Mouse (Mus musculus) embryonic stem cell, embryonic (primary cell): ENCODE results near the gene Itgav.

ENCODE experiments used
- CTCF ChIA-PET, 4 experiments: fragments of 300-600 bp in 2 of 4; fragments of 350-600 bp in 2 of 4; sonication (Branson Sonifier 250); formaldehyde crosslinking; loops; one replicate each; lab custom pipeline; 2022; ENCODE audit warnings: inconsistent platforms in 2 of 4; lab: Charles Lee
- POLR2A ChIA-PET, 4 experiments: fragments of 300-600 bp in 2 of 4; fragments of 350-600 bp in 2 of 4; sonication (Branson Sonifier 250); formaldehyde crosslinking; loops; one replicate each; lab custom pipeline; 2022; ENCODE audit warnings: antibody characterized with exemption in 4 of 4, inconsistent platforms in 1 of 4; lab: Charles Lee

The Itgav gene

DNA sequence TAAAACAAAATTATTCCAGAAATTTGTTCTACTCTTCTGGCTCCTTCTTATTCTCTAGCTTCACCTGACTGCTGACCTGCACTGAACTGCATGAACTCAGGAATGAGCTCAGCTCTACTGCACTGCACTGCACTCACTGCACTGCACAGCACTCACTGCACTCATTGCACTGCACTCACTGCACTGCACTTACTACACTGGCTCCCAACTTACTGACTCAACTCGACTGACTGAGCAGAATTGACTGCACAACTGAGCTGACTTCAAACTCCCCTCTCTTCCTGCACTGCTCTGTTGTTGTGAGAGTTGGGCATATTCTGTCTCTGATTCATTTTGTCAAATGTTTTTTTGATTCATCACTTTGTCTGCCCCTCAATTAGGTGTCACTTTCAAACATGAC is 24.9 kb upstream of the Itgav start:
- ChIA-PET CTCF (interaction anchor here in 2 of 4 experiments (0.6 to 1.2 kb wide), 5 partner anchors 11 to 1931 kb away, joined by 3 to 5 read pairs (median 4); no protein-coding TSS in a partner anchor), POLR2A (no interaction called here)

GRCm38 (mm10) chr2:83700667-83701066 is 23.5 kb upstream of the Itgav start:
- CTCF ChIA-PET: interaction anchor here in 1 of 4 experiments (0.8 to 1.4 kb wide), 2 partner anchors 9 to 24 kb away, joined by 4 to 6 read pairs; partner anchors contain the start of gene Itgav
- POLR2A ChIA-PET: interaction anchor here in 3 of 4 experiments (0.5 to 2.8 kb wide), 8 partner anchors 8 to 689 kb away, joined by 3 to 44 read pairs (median 5); partner anchors contain the start of gene Itgav (in 2 of the 3)

DNA sequence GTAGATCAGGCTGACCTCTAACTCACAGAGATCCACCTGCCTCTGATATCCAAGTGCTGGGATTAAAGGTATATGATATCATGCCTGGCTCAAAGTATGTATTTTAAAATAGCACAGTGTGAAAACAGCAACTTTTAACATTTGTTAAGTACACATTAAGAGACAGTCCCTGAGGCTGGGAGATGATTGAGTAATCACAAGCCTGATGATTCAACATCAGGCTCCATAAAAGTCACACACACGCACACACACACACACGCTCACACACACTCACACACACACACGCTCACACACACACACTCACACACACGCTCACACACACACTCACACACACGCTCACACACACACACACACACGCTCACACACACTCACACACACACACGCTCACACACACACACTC is 21.8 kb upstream of the Itgav start:
- ChIA-PET POLR2A (interaction anchor here in 2 of 4 experiments (0.7 to 2.8 kb wide), 6 partner anchors 8 to 22 kb away, joined by 5 to 44 read pairs (median 8); partner anchors contain the start of gene Itgav (in 2 of the 2)), CTCF (no interaction called here)

GRCm38 (mm10) chr2:83705580-83706158 is 18.5 kb upstream of the Itgav start:
- POLR2A ChIA-PET: interaction anchor here in 2 of 4 experiments (1.0 to 3.1 kb wide), 5 partner anchors 10 to 19 kb away, joined by 3 to 11 read pairs (median 5); partner anchors contain the start of gene Itgav (in 1 of the 2)
- CTCF ChIA-PET: interaction anchor here in 1 of 4 experiments (0.6 kb wide), 2 partner anchors 66 kb away, joined by 5 read pairs; no protein-coding TSS in a partner anchor

DNA sequence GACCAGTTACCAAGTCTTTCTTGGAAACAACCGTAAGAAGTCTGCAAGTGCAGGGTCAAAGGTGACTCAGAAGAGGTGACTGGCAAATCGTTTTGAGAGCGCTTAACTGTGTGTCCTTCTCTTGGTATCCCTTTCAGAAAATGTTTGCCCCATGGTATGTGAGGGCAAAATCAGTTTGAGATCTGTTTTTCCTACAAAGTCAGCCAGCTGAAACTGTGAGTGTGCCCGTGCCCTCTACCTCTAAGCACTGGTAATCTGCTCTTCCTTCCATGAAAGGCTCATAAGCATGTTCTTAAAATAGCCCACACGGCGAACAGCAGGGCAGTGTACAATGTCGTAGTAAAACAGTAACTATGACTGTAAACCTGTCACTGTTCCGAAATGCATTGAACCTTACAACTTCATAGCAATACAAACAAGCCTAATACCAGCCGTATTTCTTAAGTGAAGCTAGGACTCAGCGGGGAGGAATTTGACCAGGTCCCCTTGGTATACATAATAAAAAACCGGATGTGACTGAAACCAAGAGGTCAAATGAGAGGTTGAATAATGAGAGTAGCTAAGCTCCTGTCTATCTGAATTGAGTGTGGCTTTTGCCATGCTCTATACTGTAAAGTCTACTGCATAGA is 14.2 kb upstream of the Itgav start:
- POLR2A ChIA-PET: interaction anchor here (0.7 to 4.1 kb wide), 34 partner anchors 8 to 1032 kb away, joined by 3 to 38 read pairs (median 4); partner anchors contain the start of genes Itgav (in 2 of the 4) and Zc3h15 (in 2 of the 4)

DNA sequence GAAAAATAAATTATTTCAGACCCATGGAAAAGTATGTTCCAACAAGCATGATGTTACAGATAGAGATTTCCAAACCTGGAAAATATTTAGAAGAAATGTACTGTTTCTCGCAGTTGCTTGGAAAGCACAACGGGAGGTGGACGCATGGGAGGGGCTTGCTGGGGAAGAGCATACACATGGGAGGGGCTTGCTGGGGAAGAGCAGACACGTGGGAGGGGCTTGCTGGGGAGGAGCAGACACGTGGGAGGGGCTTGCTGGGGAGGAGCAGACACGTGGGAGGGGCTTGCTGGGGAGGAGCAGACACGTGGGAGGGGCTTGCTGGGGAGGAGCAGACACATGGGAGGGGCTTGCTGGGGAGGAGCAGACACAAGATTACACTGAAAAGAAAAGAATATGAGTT is 10.9 kb upstream of the Itgav start:
- POLR2A ChIA-PET: interaction anchor here in 3 of 4 experiments (0.6 to 1.3 kb wide), 10 partner anchors 12 to 922 kb away, joined by 3 to 13 read pairs (median 4); no protein-coding TSS in a partner anchor
- CTCF ChIA-PET: interaction anchor here in 1 of 4 experiments (0.7 kb wide), 1 partner anchor 58 kb away, joined by 5 read pairs; no protein-coding TSS in a partner anchor

More for the DNA sequence above, 14.2 kb upstream of the Itgav start:
- CTCF ChIA-PET: interaction anchor here in 3 of 4 experiments (0.5 to 1.0 kb wide), 4 partner anchors 9 to 89 kb away, joined by 3 to 5 read pairs (median 4); no protein-coding TSS in a partner anchor

- CTCF ChIA-PET: interaction anchor here in 1 of 4 experiments (0.7 kb wide), 2 partner anchors 17 to 57 kb away, joined by 5 to 10 read pairs; no protein-coding TSS in a partner anchor
These were observed 10.3 kb upstream of the Itgav start for GRCm38 (mm10) chr2:83713946-83714345.

GRCm38 (mm10) chr2:83714783-83715182 is 9.4 kb upstream of the Itgav start:
- POLR2A ChIA-PET: interaction anchor here (0.7 to 2.0 kb wide), 11 partner anchors 9 to 769 kb away, joined by 3 to 7 read pairs (median 5); partner anchors contain the start of gene Itgav (in 3 of the 4)
- CTCF ChIA-PET: no interaction called here

More at GRCm38 (mm10) chr2:83713946-83714345, 10.3 kb upstream of the Itgav start:
- POLR2A ChIA-PET: interaction anchor here (0.6 to 1.3 kb wide), 17 partner anchors 8 to 99 kb away, joined by 3 to 13 read pairs (median 3); partner anchors contain the start of genes Itgav (in 2 of the 4) and Fam171b (in 1 of the 4)

GRCm38 (mm10) chr2:83718341-83718740 is 5.9 kb upstream of the Itgav start:
- ChIA-PET POLR2A (interaction anchor here in 2 of 4 experiments (0.7 to 2.0 kb wide), 11 partner anchors 8 to 74 kb away, joined by 3 to 7 read pairs (median 4); partner anchors contain the start of gene Zc3h15 (in 2 of the 2)), CTCF (no interaction called here)

- POLR2A ChIA-PET: interaction anchor here in 2 of 4 experiments (0.6 to 2.0 kb wide), 5 partner anchors 8 to 97 kb away, joined by 3 to 10 read pairs (median 4); no protein-coding TSS in a partner anchor
- CTCF ChIA-PET: no interaction called here
These were observed 2.6 kb upstream of the Itgav start for GRCm38 (mm10) chr2:83721635-83722034.

DNA sequence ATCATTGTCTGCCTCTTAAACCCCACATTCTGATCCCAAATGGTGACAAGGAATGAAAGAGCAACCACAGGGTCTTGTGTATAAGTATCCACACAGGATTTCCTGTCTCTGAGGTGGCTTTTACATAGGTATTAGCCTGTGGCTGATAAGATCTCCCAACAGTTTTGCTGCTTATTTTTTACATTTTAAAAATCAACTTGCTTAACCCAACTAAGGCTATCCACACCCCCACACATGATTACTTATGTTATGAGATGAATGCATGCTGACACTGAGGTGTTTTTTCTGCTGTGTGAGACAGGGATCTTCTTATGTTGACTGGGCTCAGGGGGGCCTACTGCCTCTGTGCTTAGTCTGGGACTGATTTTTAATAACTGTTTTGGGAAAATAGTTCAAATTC is 1.3 kb upstream of the Itgav start:
- ChIA-PET CTCF (no interaction called here), POLR2A (no interaction called here)

- ChIA-PET CTCF (no interaction called here), POLR2A (interaction anchor here (0.8 to 6.5 kb wide), 17 partner anchors 8 to 79 kb away, joined by 3 to 44 read pairs (median 5); partner anchors contain the start of gene Zc3h15 (in 2 of the 4))
These were observed 851 bp upstream of the Itgav start for GRCm38 (mm10) chr2:83723346-83723745.

DNA sequence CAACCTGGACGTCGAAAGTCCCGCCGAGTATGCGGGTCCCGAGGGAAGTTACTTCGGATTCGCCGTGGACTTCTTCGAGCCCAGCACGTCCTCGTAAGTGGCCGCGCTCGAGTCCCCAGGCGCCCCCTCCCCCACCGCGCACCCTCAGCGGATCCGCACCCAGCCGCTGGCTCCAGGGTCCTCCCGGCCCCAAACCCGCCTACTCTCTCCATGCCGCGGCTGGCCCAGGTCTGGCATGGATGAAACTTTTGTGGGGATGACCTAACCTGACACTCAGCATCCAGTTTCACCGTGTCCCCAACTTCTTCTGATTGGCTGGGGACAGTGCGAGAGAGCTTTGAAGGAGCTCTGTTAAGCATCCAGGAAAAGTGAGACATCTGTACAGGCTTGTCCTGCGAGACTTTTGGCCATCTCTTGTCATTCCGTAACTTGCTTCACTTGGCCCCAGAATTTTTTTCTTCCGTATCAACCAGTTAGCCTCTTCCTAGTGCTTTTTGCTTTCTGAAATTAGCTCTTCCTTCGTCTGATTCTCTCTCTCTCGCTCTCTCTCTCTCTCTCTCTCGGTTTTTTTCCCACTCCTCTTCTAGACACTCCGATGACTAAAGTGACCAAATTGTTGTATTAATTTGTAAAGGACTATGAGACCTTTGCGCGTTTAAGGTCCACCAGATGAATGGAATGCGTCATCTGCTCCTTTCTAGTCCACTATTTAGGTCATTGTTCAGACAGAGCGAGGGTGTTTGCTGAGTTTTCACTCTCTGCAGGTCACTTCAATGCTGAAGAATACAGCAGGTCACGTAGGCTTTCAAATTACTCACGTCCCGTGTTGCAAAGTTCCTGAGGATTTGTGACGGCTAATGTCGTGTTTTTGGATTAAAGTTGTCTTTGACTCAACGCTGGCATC is 882 bp downstream of the Itgav start:
- ChIA-PET POLR2A (interaction anchor here in 3 of 4 experiments (0.5 to 6.5 kb wide), 23 partner anchors 8 to 81 kb away, joined by 3 to 44 read pairs (median 4); partner anchors contain the start of gene Zc3h15 (in 1 of the 3)), CTCF (interaction anchor here in 2 of 4 experiments (0.7 to 1.3 kb wide), 2 partner anchors 24 to 62 kb away, joined by 6 to 7 read pairs; no protein-coding TSS in a partner anchor)

DNA sequence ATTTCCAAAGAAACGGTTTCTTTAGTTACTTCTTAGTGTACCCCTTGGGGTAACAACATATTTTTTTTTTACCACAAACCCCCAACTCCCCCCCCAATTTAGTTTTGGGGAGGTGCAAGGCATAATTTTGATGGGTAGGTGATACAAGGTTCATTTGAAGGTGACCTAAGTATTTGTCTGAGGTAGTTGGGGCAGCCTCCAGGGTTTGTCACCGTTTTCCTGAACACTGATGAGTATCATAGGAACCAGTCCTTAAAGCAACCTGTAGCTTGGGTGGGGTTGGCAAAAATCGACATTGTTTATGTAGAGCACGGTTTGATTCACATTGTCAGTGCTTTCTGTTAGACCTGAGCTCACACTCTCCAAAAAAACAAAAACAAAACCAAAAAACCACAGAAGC is 1.6 kb downstream of the Itgav start:
- ChIA-PET CTCF (interaction anchor here in 1 of 4 experiments (0.6 kb wide), 1 partner anchor 99 kb away, joined by 3 read pairs; no protein-coding TSS in a partner anchor), POLR2A (interaction anchor here in 3 of 4 experiments (0.8 to 6.5 kb wide), 13 partner anchors 9 to 82 kb away, joined by 3 to 44 read pairs (median 4); partner anchors contain the start of gene Zc3h15 (in 2 of the 3))

- ChIA-PET POLR2A (interaction anchor here in 3 of 4 experiments (1.0 to 6.5 kb wide), 4 partner anchors 10 to 35 kb away, joined by 5 to 44 read pairs (median 6); no protein-coding TSS in a partner anchor), CTCF (no interaction called here)
These were observed 4.1 kb downstream of the Itgav start for GRCm38 (mm10) chr2:83728238-83728682.

DNA sequence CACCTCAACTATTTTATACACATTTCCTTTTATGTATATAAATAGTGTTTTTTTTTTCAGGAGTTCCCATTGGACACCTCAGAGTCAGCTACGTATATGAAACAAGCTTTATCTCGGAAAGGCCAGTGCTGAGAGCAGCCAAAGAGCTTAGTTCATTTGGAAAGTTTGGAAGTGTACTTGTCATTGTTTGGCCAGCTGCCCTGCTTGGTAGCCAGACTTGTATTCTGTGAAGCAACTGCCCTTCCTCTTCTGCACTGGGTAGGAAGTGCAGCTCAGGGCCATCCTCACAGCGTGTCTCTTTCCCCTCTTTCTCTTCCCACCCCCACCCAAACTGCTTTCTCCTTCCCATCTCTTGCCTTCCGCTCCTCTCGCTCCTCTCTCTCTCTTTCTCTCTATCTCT is 5.1 kb downstream of the Itgav start:
- ChIA-PET CTCF (interaction anchor here in 2 of 4 experiments (0.6 to 1.4 kb wide), 2 partner anchors 30 to 32 kb away, joined by 4 to 5 read pairs; no protein-coding TSS in a partner anchor), POLR2A (interaction anchor here in 2 of 4 experiments (0.7 to 6.5 kb wide), 4 partner anchors 9 to 37 kb away, joined by 3 to 44 read pairs (median 5); no protein-coding TSS in a partner anchor)

GRCm38 (mm10) chr2:83732896-83733295 is 8.7 kb downstream of the Itgav start:
- ChIA-PET POLR2A (interaction anchor here in 1 of 4 experiments (0.6 to 1.8 kb wide), 3 partner anchors 8 to 1082 kb away, joined by 3 to 5 read pairs (median 3); no protein-coding TSS in a partner anchor), CTCF (no interaction called here)
